Mouse (Mus musculus) embryonic facial prominence, embryonic 10.5 days (tissue): ENCODE data around the gene Gm49318. TPM values are rescaled to one million over a fixed set of nuclear protein-coding genes. Genes with fewer than 3 reads are reported as not detected.

Source experiments
- microRNA-seq: library from miRNA; unstranded; fragments of <30 nt; microRNA quantifications from one replicate; pipeline ENCODE4, GENCODE M21; 2017
- polyA plus RNA-seq: library from polyadenylated mRNA; unstranded; fragments of >200 nt; fragmentation: Nextera tagmentation; extraction: Ambion mirVana; gene quantifications from 2 replicates; pipeline ENCODE4 v1.2.1, GENCODE M21; 2016

Gene Gm49318
- polyA plus RNA-seq, 1 experiment from 2014 or later = not detected

Small RNA genes within 50 kb of the gene (microRNA-seq; reads per million reads assigned to microRNA genes)
- not detected for gene Mir7084

Other genes with a start within 250 kb of the Gm49318 start
- 0.48 and 0.52 TPM in 2 replicates for gene Angptl8, start 235.7 kb downstream of the Gm49318 start, polyA plus RNA-seq
- gene Dock6, start 218.6 kb downstream of the Gm49318 start, polyA plus RNA-seq = 27.2 and 28.0 TPM in 2 replicates
- gene Rab3d, start 153.1 kb downstream of the Gm49318 start, polyA plus RNA-seq = 5.4 and 6.9 TPM in 2 replicates
- gene Ccdc159, start 143.8 kb downstream of the Gm49318 start, polyA plus RNA-seq = 3.3 and 3.5 TPM in 2 replicates
- gene Tmem205, start 143.7 kb downstream of the Gm49318 start, polyA plus RNA-seq = 31.1 and 33.1 TPM in 2 replicates
- gene Plppr2, start 134.2 kb downstream of the Gm49318 start, polyA plus RNA-seq = 9.5 and 9.6 TPM in 2 replicates
- 7.1 and 8.0 TPM in 2 replicates for gene Swsap1, start 115.5 kb downstream of the Gm49318 start, polyA plus RNA-seq
- gene Epor, start 107.8 kb downstream of the Gm49318 start, polyA plus RNA-seq = 7.9 and 8.6 TPM in 2 replicates
- gene Rgl3, start 81.8 kb downstream of the Gm49318 start, polyA plus RNA-seq = 4.0 and 5.6 TPM in 2 replicates
- 3.8 and 4.0 TPM in 2 replicates for gene Ccdc151, start 68.6 kb downstream of the Gm49318 start, polyA plus RNA-seq
- gene Prkcsh, start 68.5 kb downstream of the Gm49318 start, polyA plus RNA-seq = 107 and 115 TPM in 2 replicates
- gene Elavl3, start 19.2 kb downstream of the Gm49318 start, polyA plus RNA-seq = 8.2 and 10.1 TPM in 2 replicates
- gene Zfp653, start 117 bp upstream of the Gm49318 start, polyA plus RNA-seq = 9.1 and 10.2 TPM in 2 replicates
- gene Ecsit, start 14.2 kb upstream of the Gm49318 start, polyA plus RNA-seq = 38.6 and 41.7 TPM in 2 replicates
- 1.3 and 3.1 TPM in 2 replicates for gene Cnn1, start 28.0 kb upstream of the Gm49318 start, polyA plus RNA-seq
- 241 and 245 TPM in 2 replicates for gene Elof1, start 45.9 kb upstream of the Gm49318 start, polyA plus RNA-seq
- 16.6 and 17.5 TPM in 2 replicates for gene Acp5, start 64.5 kb upstream of the Gm49318 start, polyA plus RNA-seq
- gene Pigyl, start 85.6 kb upstream of the Gm49318 start, polyA plus RNA-seq = 45.1 and 48.2 TPM in 2 replicates
- 0.24 and 0.26 TPM in 2 replicates for gene Zfp872, start 116.8 kb upstream of the Gm49318 start, polyA plus RNA-seq
- 11.2 and 12.7 TPM in 2 replicates for gene Zfp809, start 154.5 kb upstream of the Gm49318 start, polyA plus RNA-seq
- 8.3 and 9.3 TPM in 2 replicates for gene Zfp599, start 188.6 kb upstream of the Gm49318 start, polyA plus RNA-seq
- gene Zfp810, start 236.4 kb upstream of the Gm49318 start, polyA plus RNA-seq = 26.3 and 29.7 TPM in 2 replicates